Mouse (Mus musculus) embryonic facial prominence, embryonic 15.5 days (tissue): ENCODE measurements around the gene Mepe. TPM values are rescaled to one million over a fixed set of nuclear protein-coding genes. Genes with fewer than 3 reads are reported as not detected.
A peak's percentile ranks its signal among the peaks of the same experiment; 100 is the strongest.

Experiments
- ATAC-seq: fragments of 200-750 bp; cut with Nextera tagmentation; 2 replicates; pipeline ENCODE4 v1.8.0; 2017; ENCODE audit warnings: low read depth, moderate TSS enrichment; ENCODE audit not compliant: insufficient number of reproducible peaks, low FRiP score, low TSS enrichment
- H3K27ac ChIP-seq: fragments of 300-500 bp; sonication (generic); replicated peaks from 2 replicates; pipeline ENCODE4 v1.5.1; 2015; ENCODE audit warnings: mild to moderate bottlenecking, inconsistent platforms
- H3K27me3 ChIP-seq: fragments of 300-500 bp; sonication (generic); 2 replicates; pipeline ENCODE4 v1.6.1; 2015; ENCODE audit warnings: inconsistent platforms
- H3K36me3 ChIP-seq: fragments of 300-500 bp; sonication (generic); 2 replicates; pipeline ENCODE4 v1.6.1; 2015; ENCODE audit warnings: mild to moderate bottlenecking, inconsistent platforms
- H3K4me1 ChIP-seq: fragments of 300-500 bp; sonication (generic); 2 replicates; pipeline ENCODE4 v1.6.1; 2015; ENCODE audit warnings: inconsistent platforms
- H3K4me2 ChIP-seq: fragments of 300-500 bp; sonication (generic); replicated peaks from 2 replicates; pipeline ENCODE4 v1.6.1; 2015; ENCODE audit warnings: mild to moderate bottlenecking, inconsistent platforms
- H3K4me3 ChIP-seq: fragments of 300-500 bp; sonication (generic); replicated peaks from 2 replicates; pipeline ENCODE4 v1.5.1; 2015; ENCODE audit warnings: mild to moderate bottlenecking, inconsistent platforms
- H3K9ac ChIP-seq: fragments of 300-500 bp; sonication (generic); 2 replicates; pipeline ENCODE4 v1.6.1; 2015; ENCODE audit warnings: inconsistent platforms
- H3K9me3 ChIP-seq: fragments of 300-500 bp; sonication (generic); replicated peaks from 2 replicates; pipeline ENCODE4 v1.6.1; 2016; ENCODE audit warnings: inconsistent platforms
- whole genome bisulfite sequencing: fragments of 180-500 bp; shearing (Covaris S2); methylation state at CpG from one replicate; pipeline ENCODE4 v1.1.7; 2015; 5-methylcytosine and 5-hydroxymethylcytosine counted together
- polyA plus RNA-seq: library from polyadenylated mRNA; unstranded; fragments of >200 nt; fragmentation: Nextera tagmentation; extraction: Ambion mirVana; gene quantifications from 2 replicates; pipeline ENCODE4 v1.2.1, GENCODE M21; 2015

Gene Mepe
- polyA plus RNA-seq, 1 experiment from 2014 or later = 0.53 TPM

DNA sequence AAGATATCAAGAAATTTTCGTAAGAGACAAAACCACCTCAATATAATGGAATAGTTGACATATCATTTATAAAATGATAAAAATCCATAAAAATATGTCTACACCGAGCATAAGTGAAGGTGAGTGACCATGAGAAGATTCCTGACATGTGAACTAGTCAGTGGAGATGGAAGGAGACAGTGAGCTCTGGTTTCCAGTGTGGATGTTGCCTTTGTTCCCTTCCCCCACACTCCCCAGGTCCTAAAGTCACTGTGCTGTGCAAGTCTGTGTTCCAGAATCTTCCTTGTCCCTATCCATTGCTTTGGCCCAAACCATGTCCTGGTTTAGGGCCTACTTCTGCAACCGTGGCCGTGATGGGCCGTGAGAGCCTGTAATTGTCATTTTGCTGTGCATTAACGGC is 8.5 kb downstream of the Mepe start:
- Histone ChIP-seq H3K4me1 (peaks cover 4% of the 10 kb centered on the region; the same call in 1 of the 2 replicates), H3K4me3 (no peak overlapping the region), H3K27me3 (no peaks in the 10 kb centered on the region; the same call in 1 of the 2 replicates), H3K4me2 (no peak overlapping the region), H3K27ac (no peak overlapping the region), H3K9me3 (no peaks in the 10 kb centered on the region), H3K36me3 (no peaks in the 10 kb centered on the region), H3K9ac (no peak overlapping the region)
- ATAC-seq = no peak
- 76% methylated on average over 6 of the region's 6 CpGs for WGBS

GRCm38 (mm10) chr5:104334516-104334915 is 9.4 kb downstream of the Mepe start:
- ATAC-seq = no peak
- WGBS = 75% methylated on average over 14 of the region's 14 CpGs

DNA sequence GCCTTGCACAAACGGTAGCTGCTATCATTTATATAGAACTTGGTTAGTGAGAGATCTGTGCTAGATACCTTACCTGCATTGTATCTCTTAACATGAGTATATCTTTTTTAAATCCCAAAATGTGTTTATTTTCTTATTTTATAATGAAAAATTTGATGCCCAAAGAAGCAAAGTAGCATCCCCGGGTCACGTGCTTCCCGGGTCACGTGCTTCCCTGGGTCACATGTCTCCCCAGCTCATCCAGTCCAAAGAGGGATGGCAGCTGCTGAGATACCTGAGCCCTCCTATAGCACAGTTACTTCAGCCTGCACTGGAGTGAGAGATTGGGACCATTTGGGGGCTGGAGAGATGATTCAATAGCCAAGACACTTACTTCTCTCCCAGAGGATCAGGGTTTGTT is 10.8 kb downstream of the Mepe start:
- no peak for ATAC-seq
- 84% methylated on average over 5 of the region's 5 CpGs for WGBS
- H3K9me3 ChIP-seq = no peaks in the 10 kb centered on the region
- H3K4me1 ChIP-seq = peaks cover 4% of the 10 kb centered on the region; the same call in 1 of the 2 replicates
- H3K4me3 ChIP-seq = no peak overlapping the region
- H3K36me3 ChIP-seq = no peaks in the 10 kb centered on the region
- no peaks in the 10 kb centered on the region; the same call in 1 of the 2 replicates for H3K27me3 ChIP-seq
- H3K9ac ChIP-seq = no peak overlapping the region
- no peak overlapping the region for H3K4me2 ChIP-seq
- no peak overlapping the region for H3K27ac ChIP-seq

More at GRCm38 (mm10) chr5:104334516-104334915, 9.4 kb downstream of the Mepe start:
- Histone ChIP-seq H3K27ac (no peak overlapping the region), H3K4me1 (peaks cover 4% of the 10 kb centered on the region; the same call in 1 of the 2 replicates), H3K4me3 (no peak overlapping the region), H3K9ac (no peak overlapping the region), H3K36me3 (no peaks in the 10 kb centered on the region), H3K4me2 (no peak overlapping the region), H3K9me3 (no peaks in the 10 kb centered on the region), H3K27me3 (no peaks in the 10 kb centered on the region; the same call in 1 of the 2 replicates)

DNA sequence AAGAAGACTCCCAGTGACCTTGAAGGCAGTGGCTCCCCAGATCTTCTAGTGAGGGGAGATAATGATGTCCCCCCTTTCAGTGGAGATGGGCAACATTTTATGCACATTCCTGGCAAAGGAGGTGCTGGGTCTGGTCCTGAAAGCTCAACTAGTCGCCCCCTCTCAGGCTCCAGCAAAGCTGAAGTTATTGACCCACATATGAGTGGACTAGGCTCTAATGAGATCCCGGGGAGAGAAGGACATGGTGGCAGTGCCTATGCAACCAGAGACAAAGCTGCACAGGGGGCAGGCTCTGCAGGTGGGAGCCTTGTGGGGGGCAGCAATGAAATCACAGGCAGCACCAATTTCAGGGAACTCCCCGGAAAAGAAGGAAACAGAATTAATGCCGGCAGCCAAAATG is 12.4 kb downstream of the Mepe start:
- WGBS = 79% methylated on average over 4 of the region's 4 CpGs
- ATAC-seq = no peak

GRCm38 (mm10) chr5:104339009-104339408 is 13.9 kb downstream of the Mepe start:
- no peak overlapping the region for H3K4me3 ChIP-seq
- no peaks in the 10 kb centered on the region; the same call in 1 of the 2 replicates for H3K27me3 ChIP-seq
- WGBS = 68% methylated on average over 5 of the region's 5 CpGs
- no peaks in the 10 kb centered on the region for H3K4me1 ChIP-seq
- no peak overlapping the region for H3K4me2 ChIP-seq
- no peaks in the 10 kb centered on the region for H3K9me3 ChIP-seq
- no peak overlapping the region for H3K9ac ChIP-seq
- no peaks in the 10 kb centered on the region for H3K36me3 ChIP-seq
- ATAC-seq = no peak
- no peak overlapping the region for H3K27ac ChIP-seq

More for the DNA sequence above, 12.4 kb downstream of the Mepe start:
- no peaks in the 10 kb centered on the region for H3K36me3 ChIP-seq
- H3K27me3 ChIP-seq = no peaks in the 10 kb centered on the region; the same call in 1 of the 2 replicates
- no peak overlapping the region for H3K4me2 ChIP-seq
- H3K4me1 ChIP-seq = peaks cover 4% of the 10 kb centered on the region; the same call in 1 of the 2 replicates
- H3K9me3 ChIP-seq = no peaks in the 10 kb centered on the region
- H3K4me3 ChIP-seq = no peak overlapping the region
- no peak overlapping the region for H3K27ac ChIP-seq
- no peak overlapping the region for H3K9ac ChIP-seq

GRCm38 (mm10) chr5:104339706-104340512 is 14.8 kb downstream of the Mepe start:
- no peak overlapping the region for H3K9ac ChIP-seq
- ATAC-seq = no peak
- no peaks in the 10 kb centered on the region for H3K4me1 ChIP-seq
- no peaks in the 10 kb centered on the region; the same call in 1 of the 2 replicates for H3K27me3 ChIP-seq
- no peaks in the 10 kb centered on the region for H3K9me3 ChIP-seq
- H3K4me3 ChIP-seq = no peak overlapping the region
- H3K36me3 ChIP-seq = no peaks in the 10 kb centered on the region
- H3K4me2 ChIP-seq = 0 out of 2 replicates have a peak overlapping the region, but pooled peaks have one; percentile 21
- no peak overlapping the region for H3K27ac ChIP-seq
- WGBS = 21% methylated on average over 14 of the region's 14 CpGs

DNA sequence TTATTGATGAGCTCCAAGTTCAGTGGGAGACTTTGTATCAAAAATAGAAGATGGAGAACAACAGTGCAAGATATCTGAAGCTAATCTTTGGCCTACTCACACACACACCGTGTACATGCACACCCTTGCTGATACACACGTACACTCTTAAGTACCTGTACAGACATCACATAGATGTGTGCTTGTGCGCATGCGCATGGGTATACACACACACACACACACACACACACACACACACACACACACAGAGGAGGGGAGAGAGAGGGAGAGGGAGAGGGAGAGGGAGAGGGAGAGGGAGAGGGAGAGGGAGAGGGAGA is 15.3 kb downstream of the Mepe start:
- Histone ChIP-seq H3K27ac (no peak overlapping the region), H3K9me3 (no peaks in the 10 kb centered on the region), H3K27me3 (no peaks in the 10 kb centered on the region; the same call in 1 of the 2 replicates), H3K4me3 (no peak overlapping the region), H3K4me2 (no peak overlapping the region), H3K4me1 (no peaks in the 10 kb centered on the region), H3K36me3 (no peaks in the 10 kb centered on the region), H3K9ac (no peak overlapping the region)
- ATAC-seq = no peak
- 82% methylated on average over 2 of the region's 4 CpGs for WGBS

DNA sequence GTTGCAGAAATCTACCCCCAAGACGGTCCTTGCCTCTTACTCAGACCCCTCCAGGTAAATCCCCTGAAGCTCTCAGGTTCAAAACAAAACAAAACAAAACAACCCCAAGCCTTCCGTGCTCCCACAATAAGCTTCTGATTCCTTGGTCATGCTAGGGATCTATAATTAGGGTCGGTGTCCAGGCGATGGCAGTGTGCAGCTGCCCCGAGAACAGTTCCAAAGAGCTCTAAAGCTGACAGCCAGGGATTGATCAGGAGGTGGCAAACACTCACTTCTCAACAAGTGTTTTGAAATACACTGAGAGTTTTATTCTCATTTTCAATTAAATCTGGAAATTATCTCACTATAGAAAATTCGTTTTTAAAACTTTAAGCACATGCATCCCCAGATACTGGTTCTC is 17.8 kb downstream of the Mepe start:
- no peak for ATAC-seq
- whole genome bisulfite sequencing = 30% methylated on average over 6 of the region's 6 CpGs

DNA sequence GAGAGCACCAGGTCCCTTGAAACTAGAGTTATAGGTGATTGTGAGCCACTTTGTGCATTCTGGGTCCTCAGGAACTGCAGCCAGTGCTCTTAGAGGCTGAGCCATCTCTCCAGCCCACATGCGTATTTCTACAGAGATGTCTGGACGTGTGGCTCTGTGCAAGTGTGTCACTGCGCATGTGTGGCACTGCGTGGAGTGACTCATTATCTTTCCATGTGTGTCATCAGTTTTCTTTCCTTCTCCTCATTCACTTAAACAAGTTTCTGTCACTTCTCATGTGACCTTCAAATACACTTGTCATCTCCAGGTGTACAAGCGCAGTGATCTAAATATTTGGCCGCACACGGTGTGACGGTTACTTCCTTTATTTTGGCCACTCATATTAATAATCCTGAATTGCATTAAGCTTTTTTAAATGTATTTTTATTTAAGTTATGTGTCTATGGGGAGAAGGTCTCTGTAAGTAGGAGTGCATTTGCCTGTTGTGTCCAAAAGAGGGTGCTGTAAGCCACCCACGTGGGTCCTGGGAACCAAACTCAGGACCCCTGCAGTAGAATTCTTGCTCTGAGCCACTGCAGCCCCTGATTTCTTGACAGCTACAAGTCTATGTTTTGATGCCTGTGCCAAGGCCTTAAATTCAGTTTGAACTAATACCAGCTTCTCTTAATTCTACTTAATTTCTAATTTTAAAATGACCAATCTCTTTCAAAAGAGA is 19.6 kb downstream of the Mepe start:
- WGBS = 73% methylated on average over 9 of the region's 9 CpGs
- H3K9ac ChIP-seq = no peak overlapping the region
- no peak for ATAC-seq

More for the DNA sequence above, 17.8 kb downstream of the Mepe start:
- Histone ChIP-seq H3K27ac (no peak overlapping the region), H3K9ac (no peak overlapping the region), H3K27me3 (no peaks in the 10 kb centered on the region), H3K4me1 (no peaks in the 10 kb centered on the region), H3K9me3 (no peaks in the 10 kb centered on the region), H3K4me2 (no peak overlapping the region), H3K36me3 (no peaks in the 10 kb centered on the region), H3K4me3 (no peak overlapping the region)

GRCm38 (mm10) chr5:104345241-104345630 is 20.1 kb downstream of the Mepe start:
- ATAC-seq = no peak
- no peak overlapping the region for H3K27ac ChIP-seq
- H3K9ac ChIP-seq = no peak overlapping the region
- no peak overlapping the region for H3K4me2 ChIP-seq
- H3K36me3 ChIP-seq = no peaks in the 10 kb centered on the region
- no peaks in the 10 kb centered on the region for H3K27me3 ChIP-seq
- no peak overlapping the region for H3K4me3 ChIP-seq
- H3K4me1 ChIP-seq = no peaks in the 10 kb centered on the region
- no peaks in the 10 kb centered on the region for H3K9me3 ChIP-seq
- WGBS = 66% methylated on average over 6 of the region's 6 CpGs

More for the DNA sequence above, 19.6 kb downstream of the Mepe start:
- no peaks in the 10 kb centered on the region for H3K4me1 ChIP-seq
- H3K27ac ChIP-seq = no peak overlapping the region
- H3K9me3 ChIP-seq = no peaks in the 10 kb centered on the region
- H3K4me2 ChIP-seq = no peak overlapping the region
- H3K27me3 ChIP-seq = no peaks in the 10 kb centered on the region
- H3K36me3 ChIP-seq = no peaks in the 10 kb centered on the region
- H3K4me3 ChIP-seq = no peak overlapping the region

GRCm38 (mm10) chr5:104351041-104351440 is 25.9 kb downstream of the Mepe start:
- no peak overlapping the region for H3K9ac ChIP-seq
- ATAC-seq = no peak
- no peak overlapping the region for H3K27ac ChIP-seq
- WGBS = 61% methylated on average over 1 of the region's 1 CpGs
- H3K9me3 ChIP-seq = no peaks in the 10 kb centered on the region
- no peak overlapping the region for H3K4me3 ChIP-seq
- H3K36me3 ChIP-seq = no peaks in the 10 kb centered on the region
- no peaks in the 10 kb centered on the region for H3K27me3 ChIP-seq
- H3K4me2 ChIP-seq = no peak overlapping the region
- H3K4me1 ChIP-seq = no peaks in the 10 kb centered on the region
